Mouse (Mus musculus): ENCODE data around the gene Zfp870. TPM values are rescaled to one million over a fixed set of nuclear protein-coding genes. Genes with fewer than 3 reads are reported as not detected.

The Zfp870 gene
- 1.4 TPM for total RNA-seq (2023)

DNA sequence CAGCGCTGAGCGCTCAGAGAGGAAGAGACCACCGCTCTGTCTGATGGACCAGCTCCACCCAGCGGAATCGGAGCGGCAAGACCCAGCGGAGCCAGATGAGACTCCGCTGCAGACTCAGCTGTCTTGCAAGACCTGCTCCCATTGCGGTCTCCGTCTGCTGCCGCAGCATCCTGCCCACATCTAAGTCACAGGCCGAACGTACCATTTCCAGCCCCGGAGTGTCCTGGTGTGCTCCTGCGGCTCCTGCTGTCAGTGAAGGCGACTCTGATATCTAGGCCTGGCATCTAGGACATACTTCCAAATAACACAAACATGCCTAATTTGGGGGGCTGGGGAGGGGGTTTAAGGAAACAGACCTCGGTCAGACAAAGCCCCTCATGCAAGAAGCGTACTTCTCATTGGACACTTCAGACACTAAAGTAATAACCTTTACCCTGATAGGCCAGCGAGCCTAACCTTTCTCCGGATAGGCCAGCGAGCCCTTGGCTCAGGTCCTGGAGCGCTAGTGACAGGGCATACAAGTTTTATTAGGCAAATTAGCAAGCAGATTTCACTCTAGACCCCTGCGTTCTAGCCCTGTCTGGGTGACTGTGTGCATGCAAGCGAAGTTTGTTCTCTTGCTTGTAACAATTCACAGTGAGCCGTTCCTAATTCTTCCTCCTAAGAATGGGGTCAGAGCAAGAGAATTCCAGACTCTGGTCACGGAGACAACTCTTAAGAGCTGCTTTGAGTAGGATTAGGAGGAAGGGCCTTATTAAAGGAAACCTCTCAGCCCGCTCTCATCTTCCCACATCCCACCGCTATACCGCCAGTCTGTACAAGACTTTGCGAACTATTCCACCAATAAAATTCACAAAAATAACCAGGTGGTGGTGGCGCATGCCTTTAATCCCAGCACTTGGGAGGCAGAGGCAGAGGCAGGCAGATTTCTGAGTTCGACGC lies at the start of gene Zfp870:
Gene Zfp870, minus strand, starts transcription at position 404 of the 942 bp plus-strand sequence.

DNA sequence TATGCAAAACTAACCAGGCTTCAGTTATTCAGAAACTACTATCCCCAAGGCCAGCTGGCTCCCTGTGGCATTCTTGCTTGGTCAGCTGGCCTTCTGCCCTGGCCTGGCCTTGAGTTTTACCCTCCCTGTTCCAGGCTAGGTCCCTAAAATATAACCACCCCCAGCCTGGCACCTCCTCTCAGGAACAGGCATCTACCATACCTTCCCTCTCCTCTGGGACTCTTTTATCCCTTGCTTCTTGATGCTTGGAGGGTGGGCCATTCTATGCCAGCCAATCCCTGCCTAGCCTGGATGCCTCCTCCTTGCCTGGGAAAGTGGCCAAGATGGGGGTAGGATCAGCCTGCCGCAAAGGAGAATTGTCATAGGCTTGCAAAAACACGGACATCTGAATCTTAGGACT lies 25.7 kb upstream of the Zfp870 start, which contains the start of gene Cyp4f14:
Gene Cyp4f14, minus strand, starts transcription at position 212 of the 400 bp plus-strand sequence.

DNA sequence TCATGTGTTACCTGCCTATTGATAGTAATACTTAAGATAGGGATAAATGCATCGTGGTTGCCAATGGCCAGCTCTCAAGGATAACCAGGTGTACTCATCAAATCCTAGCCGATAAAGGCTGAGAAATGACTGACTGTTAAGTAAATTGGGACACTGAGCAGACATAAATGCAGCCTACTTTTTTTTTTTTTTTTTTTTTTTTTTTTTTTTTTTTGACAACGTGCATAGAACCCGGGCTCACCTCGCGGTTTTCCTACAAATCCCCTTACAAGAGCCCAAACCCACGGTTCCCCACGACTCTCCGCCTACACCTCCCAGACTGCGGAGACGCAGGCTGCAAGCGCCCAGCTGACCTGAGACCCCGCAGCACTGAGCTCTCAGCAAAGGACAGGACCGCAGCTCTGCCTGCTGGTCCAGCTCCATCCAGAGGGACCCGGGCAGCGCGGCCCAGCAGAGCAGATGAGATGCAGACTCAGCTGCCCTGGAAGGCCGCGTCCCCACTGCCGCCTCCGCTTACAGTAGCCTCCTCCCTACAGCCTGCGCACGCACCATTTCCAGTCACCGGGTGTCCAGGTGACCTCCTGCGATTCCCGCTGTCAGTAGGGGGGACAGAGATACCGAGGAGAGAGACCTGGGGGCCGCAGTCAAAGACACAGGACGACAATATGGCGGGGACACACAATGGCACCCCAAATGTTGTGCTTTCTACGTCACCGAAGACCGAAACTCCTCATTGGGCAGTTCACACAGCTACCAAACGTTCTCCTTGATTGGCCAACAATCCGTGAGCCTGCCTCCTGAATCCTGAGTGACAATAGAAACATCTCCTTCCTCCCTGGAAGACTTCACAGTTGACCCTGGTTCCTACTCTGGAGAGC lies 61.7 kb downstream of the Zfp870 start, which contains the start of gene Zfp799:
Gene Zfp799, minus strand, starts transcription at position 722 of the 878 bp plus-strand sequence.

Other genes with a start within 250 kb of the Zfp870 start
- not detected for gene Cyp4f40, start 232.7 kb downstream of the Zfp870 start, total RNA-seq (2023)
- not detected for gene Cyp4f15, start 206.0 kb downstream of the Zfp870 start, total RNA-seq (2023)
- 104 TPM for gene Zfp871, start 103.4 kb downstream of the Zfp870 start, total RNA-seq (2023)
- gene Zfp811, start 81.7 kb downstream of the Zfp870 start, total RNA-seq (2023): 0.59 TPM
- 8.6 TPM for gene Zfp799, start 61.4 kb downstream of the Zfp870 start, total RNA-seq (2023)
- gene Cyp4f14, start 25.7 kb upstream of the Zfp870 start, total RNA-seq (2023): not detected
- gene Cyp4f13, start 55.8 kb upstream of the Zfp870 start, total RNA-seq (2023): 77.7 TPM
- 28.7 TPM for gene Zfp472, start 74.2 kb upstream of the Zfp870 start, total RNA-seq (2023)
- gene Zfp952, start 101.5 kb upstream of the Zfp870 start, total RNA-seq (2023): 14.1 TPM
- gene Zfp763, start 141.8 kb upstream of the Zfp870 start, total RNA-seq (2023): 2.7 TPM
- not detected for gene 4921501E09Rik, start 176.4 kb upstream of the Zfp870 start, total RNA-seq (2023)
- 8.2 TPM for gene Zfp563, start 197.7 kb upstream of the Zfp870 start, total RNA-seq (2023)
- gene Morc2b, start 248.0 kb upstream of the Zfp870 start, total RNA-seq (2023): not detected

Measured in CD4-positive naive resting alpha-beta T cell, adult 57 days (primary cell).